Mouse (Mus musculus): ENCODE results near the gene Rhobtb3. TPM values are rescaled to one million over a fixed set of nuclear protein-coding genes. Genes with fewer than 3 reads are reported as not detected.
"Not testable (repeated sequence)": the region's sequence is repeated elsewhere in the genome, so short reads cannot be mapped to it uniquely, and the experiment has no call there.

The Rhobtb3 gene
- polyA plus RNA-seq, 1 experiment from 2014 or later: 3.9 TPM

DNA sequence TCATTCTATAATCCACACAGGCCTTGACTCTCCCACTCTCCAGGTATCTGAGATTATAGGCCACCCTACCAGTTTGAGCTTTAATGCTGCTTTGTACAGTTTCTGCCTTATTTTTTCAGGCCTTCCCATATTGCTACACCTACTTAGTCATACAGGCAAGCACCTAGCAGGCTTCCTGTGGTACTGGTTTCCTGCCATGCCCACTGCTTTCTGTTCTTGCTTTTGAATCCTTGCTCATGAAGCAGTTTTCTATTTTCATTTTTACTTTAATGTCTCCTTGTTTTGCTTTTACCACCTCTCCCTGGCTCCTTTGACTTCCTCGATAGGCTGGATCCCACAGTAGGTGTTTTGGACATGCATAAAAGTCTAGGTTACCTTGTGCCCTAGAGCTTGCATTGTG is 118.3 kb downstream of the Rhobtb3 start:
- no peaks in the 10 kb centered on the region for H3K4me1 ChIP-seq (replicated peaks)
- DNase-seq (no peak), ATAC-seq (ENCODE audit: low read depth) (no peak)
- H3K36me3 ChIP-seq: no peaks in the 10 kb centered on the region
- WGBS (ENCODE audit: insufficient replicate concordance): 68% methylated on average over 1 of the region's 1 CpGs
- H3K4me2 ChIP-seq: no peak overlapping the region
- H3K27ac ChIP-seq: no peak overlapping the region
- no peak overlapping the region for H3K9ac ChIP-seq
- no peak overlapping the region for H3K4me3 ChIP-seq (replicated peaks)
- no peaks in the 10 kb centered on the region for H3K27me3 ChIP-seq
- H3K9me3 ChIP-seq (replicated peaks): no peaks in the 10 kb centered on the region

DNA sequence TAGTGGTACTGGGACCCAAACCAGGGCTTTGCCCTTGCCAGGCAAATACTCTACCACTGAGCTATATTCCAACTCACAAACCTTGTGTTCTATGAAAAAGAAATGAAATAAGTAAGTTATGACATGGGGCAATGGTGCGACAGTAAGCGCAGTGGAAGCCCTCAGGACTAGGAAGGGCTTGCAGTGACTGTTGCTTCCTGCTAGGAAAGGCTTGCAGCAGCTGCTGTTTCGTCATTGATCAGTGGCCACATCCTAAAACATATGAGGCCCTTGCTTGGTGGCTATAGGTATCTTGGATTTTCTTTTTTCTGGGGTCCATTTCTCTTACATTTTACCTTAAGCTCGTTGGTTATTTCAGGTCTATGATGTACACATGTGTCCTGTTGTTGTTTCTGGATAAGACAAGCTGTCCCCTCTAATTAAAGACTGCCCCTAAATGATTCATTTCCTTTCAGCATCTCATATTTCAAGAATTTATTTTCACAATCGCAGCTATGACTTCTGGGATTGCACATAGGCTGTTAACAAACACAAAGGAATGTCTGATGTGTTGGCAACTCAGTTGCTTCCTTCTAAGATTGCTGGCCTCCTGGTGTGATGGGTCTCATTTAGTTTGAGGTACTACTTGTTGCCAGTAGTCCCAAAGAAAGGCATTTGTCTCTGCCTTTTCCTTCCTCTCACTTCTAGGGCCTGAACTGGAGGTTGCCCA is 119.0 kb downstream of the Rhobtb3 start:
- H3K4me3 ChIP-seq (replicated peaks): no peak overlapping the region
- H3K27me3 ChIP-seq: no peaks in the 10 kb centered on the region
- no peaks in the 10 kb centered on the region for H3K4me1 ChIP-seq (replicated peaks)
- H3K36me3 ChIP-seq: no peaks in the 10 kb centered on the region
- DNase-seq (no peak), ATAC-seq (ENCODE audit: low read depth) (no peak)
- no peak overlapping the region for H3K27ac ChIP-seq
- no peak overlapping the region for H3K4me2 ChIP-seq
- H3K9ac ChIP-seq: no peak overlapping the region
- H3K9me3 ChIP-seq (replicated peaks): no peaks in the 10 kb centered on the region
- WGBS (ENCODE audit: insufficient replicate concordance): 47% methylated on average over 5 of the region's 5 CpGs

DNA sequence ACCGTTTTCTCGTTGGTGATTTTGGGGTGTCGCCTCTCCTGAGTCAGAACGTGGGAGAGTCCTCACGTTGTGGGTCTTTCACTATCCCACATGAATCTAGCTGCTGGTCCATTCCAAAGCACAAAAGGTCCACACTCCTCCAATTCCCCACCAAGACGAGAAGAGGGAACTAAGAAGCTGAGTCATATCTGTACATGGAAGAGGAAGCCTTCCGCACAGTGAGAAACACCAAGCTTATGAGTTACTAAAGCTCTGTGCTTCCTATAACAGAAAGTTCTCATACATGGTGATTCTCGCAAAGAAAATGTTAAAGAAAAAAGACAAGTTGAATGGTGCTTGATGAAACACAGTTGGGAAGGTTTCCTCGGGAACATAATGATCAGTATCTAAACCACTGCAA is 120.5 kb downstream of the Rhobtb3 start:
- no peak overlapping the region for H3K9ac ChIP-seq
- ATAC-seq (ENCODE audit: low read depth): no peak
- no peaks in the 10 kb centered on the region for H3K27me3 ChIP-seq
- H3K4me3 ChIP-seq (replicated peaks): no peak overlapping the region
- H3K27ac ChIP-seq: no peak overlapping the region; the same call in 1 of the 2 replicates
- no peak for DNase-seq
- H3K4me1 ChIP-seq (replicated peaks): no peaks in the 10 kb centered on the region
- H3K9me3 ChIP-seq (replicated peaks): no peaks in the 10 kb centered on the region
- 66% methylated on average over 9 of the region's 9 CpGs for WGBS (ENCODE audit: insufficient replicate concordance)
- no peaks in the 10 kb centered on the region for H3K36me3 ChIP-seq
- H3K4me2 ChIP-seq: no peak overlapping the region

DNA sequence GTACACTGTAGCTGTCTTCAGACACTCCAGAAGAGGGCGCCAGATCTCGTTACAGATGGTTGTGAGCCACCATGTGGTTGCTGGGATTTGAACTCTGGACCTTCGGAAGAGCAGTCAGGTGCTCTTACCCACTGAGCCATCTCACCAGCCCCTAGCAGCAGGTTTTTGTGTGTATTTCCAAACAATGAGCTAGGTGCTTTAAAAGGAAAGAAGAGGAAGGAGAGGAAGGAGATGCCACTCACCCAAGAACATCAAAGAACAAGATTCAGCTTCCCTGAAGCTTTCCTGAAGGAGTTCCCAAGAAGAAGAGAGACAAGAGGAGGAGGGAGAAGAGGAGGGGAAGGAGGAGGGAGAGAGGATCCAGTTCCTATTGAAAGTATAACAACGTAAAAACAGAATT is 121.4 kb downstream of the Rhobtb3 start:
- H3K9ac ChIP-seq; H3K27me3 ChIP-seq; H3K4me2 ChIP-seq; H3K36me3 ChIP-seq; H3K4me1 ChIP-seq (replicated peaks); H3K9me3 ChIP-seq (replicated peaks); H3K27ac ChIP-seq; DNase-seq; ATAC-seq (ENCODE audit: low read depth); H3K4me3 ChIP-seq (replicated peaks): not testable (repeated sequence)
- 76% methylated on average over 4 of the region's 4 CpGs for WGBS (ENCODE audit: insufficient replicate concordance)

DNA sequence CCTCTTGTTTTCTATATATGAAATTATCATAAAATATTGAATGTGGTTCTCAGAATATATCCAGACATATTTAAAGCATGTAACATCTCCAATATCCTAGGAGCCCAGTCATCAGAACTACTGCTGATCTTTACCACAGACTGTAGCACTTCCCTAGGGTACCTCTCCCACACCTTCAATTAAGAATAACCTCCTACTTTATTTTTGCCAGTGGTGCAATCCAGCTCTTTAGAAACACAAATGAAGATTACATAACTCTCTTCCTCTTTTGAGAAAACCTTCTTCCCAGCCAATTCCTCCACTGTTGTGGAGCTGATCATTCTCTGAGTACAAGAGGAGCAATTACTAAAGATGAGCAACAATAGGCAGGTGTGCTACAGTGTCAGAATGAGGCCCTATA is 123.8 kb downstream of the Rhobtb3 start:
- Histone ChIP-seq H3K27me3 (no peaks in the 10 kb centered on the region), H3K27ac (no peak overlapping the region), H3K36me3 (no peaks in the 10 kb centered on the region), H3K9ac (no peak overlapping the region), H3K4me1 (replicated peaks) (no peaks in the 10 kb centered on the region), H3K4me3 (replicated peaks) (no peak overlapping the region), H3K4me2 (no peak overlapping the region), H3K9me3 (replicated peaks) (no peaks in the 10 kb centered on the region)
- DNase-seq: no peak
- no peak for ATAC-seq (ENCODE audit: low read depth)

Other genes starting within 250 kb of the Rhobtb3 start
- 38.2 and 49.6 TPM in 2 replicates for gene Ell2, start 237.2 kb downstream of the Rhobtb3 start, polyA plus RNA-seq (2015; fragmentation: Nextera tagmentation; extraction: Ambion mirVana)
- 32.2 and 35.7 TPM in 2 replicates for gene Glrx, start 104.1 kb downstream of the Rhobtb3 start, polyA plus RNA-seq (2015; fragmentation: Nextera tagmentation; extraction: Ambion mirVana)
- gene Spata9, start 23.2 kb upstream of the Rhobtb3 start, polyA plus RNA-seq (2015; fragmentation: Nextera tagmentation; extraction: Ambion mirVana): 0.73 and 0.74 TPM in 2 replicates
- gene Rfesd, start 74.8 kb upstream of the Rhobtb3 start, polyA plus RNA-seq (2015; fragmentation: Nextera tagmentation; extraction: Ambion mirVana): 241 and 244 TPM in 2 replicates
- gene Gpr150, start 113.1 kb upstream of the Rhobtb3 start, polyA plus RNA-seq (2015; fragmentation: Nextera tagmentation; extraction: Ambion mirVana): 5.6 and 5.9 TPM in 2 replicates
- 2.6 and 3.1 TPM in 2 replicates for gene Arsk, start 154.7 kb upstream of the Rhobtb3 start, polyA plus RNA-seq (2015; fragmentation: Nextera tagmentation; extraction: Ambion mirVana)
- gene Ttc37, start 154.8 kb upstream of the Rhobtb3 start, polyA plus RNA-seq (2015; fragmentation: Nextera tagmentation; extraction: Ambion mirVana): 4.5 and 6.6 TPM in 2 replicates